Mouse (Mus musculus) midbrain, embryonic 14.5 days (tissue): ENCODE results near the gene Ly6g6f. TPM values are rescaled to one million over a fixed set of nuclear protein-coding genes. Genes with fewer than 3 reads are reported as not detected.

ENCODE experiments used
- ATAC-seq: fragments of 200-750 bp; cut with Nextera tagmentation; 2 replicates; pipeline ENCODE4 v1.8.0; 2017; ENCODE audit warnings: moderate number of reproducible peaks, moderate library complexity; ENCODE audit not compliant: low FRiP score, low TSS enrichment
- DNase-seq: peaks from one replicate; pipeline ENCODE4 v3.0.0-alpha.2; 2015
- H3K27ac ChIP-seq: fragments of 300-500 bp; sonication (generic); replicated peaks from 2 replicates; pipeline ENCODE4 v1.5.1; 2014; ENCODE audit warnings: mild to moderate bottlenecking, low read depth, low read length, moderate library complexity
- H3K27me3 ChIP-seq: fragments of 300-500 bp; sonication (generic); 2 replicates; pipeline ENCODE4 v1.6.1; 2014; ENCODE audit warnings: low read length, control low read depth, mixed read lengths; ENCODE audit not compliant: control insufficient read depth, insufficient read depth
- H3K36me3 ChIP-seq: fragments of 300-500 bp; sonication (generic); 2 replicates; pipeline ENCODE4 v1.6.1; 2014; ENCODE audit warnings: low read length, control low read depth; ENCODE audit not compliant: control insufficient read depth, insufficient read depth
- H3K4me1 ChIP-seq: fragments of 300-500 bp; sonication (generic); 2 replicates; pipeline ENCODE4 v1.6.1; 2014; ENCODE audit warnings: mild to moderate bottlenecking, antibody characterized with exemption, low read length, control low read depth; ENCODE audit not compliant: control insufficient read depth, insufficient read depth
- H3K4me2 ChIP-seq: fragments of 300-500 bp; sonication (generic); 2 replicates; pipeline ENCODE4 v1.6.1; 2014; ENCODE audit warnings: mild to moderate bottlenecking, low read length, moderate library complexity
- H3K4me3 ChIP-seq: fragments of 300-500 bp; sonication (generic); replicated peaks from 2 replicates; pipeline ENCODE4 v1.5.1; 2014; ENCODE audit warnings: low read depth, low read length
- H3K9ac ChIP-seq: fragments of 300-500 bp; sonication (generic); replicated peaks from 2 replicates; pipeline ENCODE4 v1.6.1; 2014; ENCODE audit warnings: mild to moderate bottlenecking, low read length, moderate library complexity
- H3K9me3 ChIP-seq: fragments of 300-500 bp; sonication (generic); 2 replicates; pipeline ENCODE4 v1.6.1; 2016; ENCODE audit warnings: low read length, control low read depth, mixed read lengths; ENCODE audit not compliant: control insufficient read depth
- WGBS: fragments of 180-500 bp; shearing (Covaris S2); extraction: QIAGEN DNeasy Blood & Tissue Kit; methylation state at CpG from one replicate; pipeline ENCODE4 v1.1.7; 2014; 5-methylcytosine and 5-hydroxymethylcytosine counted together
- polyA plus RNA-seq: library from polyadenylated mRNA; unstranded; fragments of >200 nt; fragmentation: Nextera tagmentation; extraction: Ambion mirVana; gene quantifications from 2 replicates; pipeline ENCODE4 v1.2.1, GENCODE M21; 2014

Ly6g6f gene
- polyA plus RNA-seq, 1 experiment from 2014 or later = not detected

- Histone ChIP-seq H3K27ac (no peak within 1 kb of the TSS), H3K9me3 (no peaks in the 10 kb centered on the region), H3K27me3 (no peaks in the 10 kb centered on the region), H3K4me2 (no peak within 1 kb of the TSS), H3K36me3 (peaks cover 58% of the 10 kb centered on the region), H3K9ac (no peak within 1 kb of the TSS), H3K4me3 (no peak within 1 kb of the TSS), H3K4me1 (peaks cover 3% of the 10 kb centered on the region)
- DNase-seq (peak; percentile 21), ATAC-seq (no peak)
- 88% methylated on average over 8 of the region's 8 CpGs for WGBS
Observed at GRCm38 (mm10) chr17:35115046-35116019, 29.9 kb upstream of the Ly6g6f start, which contains the start of gene Ly6g5b. Gene Ly6g5b (minus strand): TSS chr17:35115428.

GRCm38 (mm10) chr17:35111774-35112173 is 26.4 kb upstream of the Ly6g6f start:
- no peak overlapping the region for H3K27ac ChIP-seq
- no peaks in the 10 kb centered on the region for H3K9me3 ChIP-seq
- H3K4me2 ChIP-seq = no peak overlapping the region
- DNase-seq (no peak), ATAC-seq (no peak)
- no peak overlapping the region for H3K9ac ChIP-seq
- no peak overlapping the region for H3K4me3 ChIP-seq
- H3K36me3 ChIP-seq = peaks cover 30% of the 10 kb centered on the region
- no peaks in the 10 kb centered on the region for H3K27me3 ChIP-seq
- 73% methylated on average over 9 of the region's 9 CpGs for WGBS
- H3K4me1 ChIP-seq = no peaks in the 10 kb centered on the region

- WGBS = 82% methylated on average over 6 of the region's 6 CpGs
- ATAC-seq = no peak
Observed at GRCm38 (mm10) chr17:35108097-35108496, 22.7 kb upstream of the Ly6g6f start, which contains the start of gene Ly6g5c. Gene Ly6g5c (plus strand): TSS chr17:35108279.

GRCm38 (mm10) chr17:35106522-35106921 is 21.1 kb upstream of the Ly6g6f start:
- WGBS = 66% methylated on average over 3 of the region's 3 CpGs
- Histone ChIP-seq H3K27me3 (no peaks in the 10 kb centered on the region), H3K9me3 (no peaks in the 10 kb centered on the region), H3K27ac (no peak overlapping the region), H3K4me3 (no peak overlapping the region), H3K9ac (no peak overlapping the region), H3K36me3 (peaks cover 34% of the 10 kb centered on the region), H3K4me1 (0 out of 2 replicates have a peak, but pooled peaks cover 3% of the 10 kb centered on the region), H3K4me2 (peak overlapping the region; percentile 28)
- ATAC-seq (no peak), DNase-seq (peak; percentile 39)

More at GRCm38 (mm10) chr17:35108097-35108496, 22.7 kb upstream of the Ly6g6f start, which contains the start of gene Ly6g5c:
- H3K9me3 ChIP-seq = no peaks in the 10 kb centered on the region
- H3K4me3 ChIP-seq = no peak within 1 kb of the TSS
- no peaks in the 10 kb centered on the region for H3K27me3 ChIP-seq
- no peak within 1 kb of the TSS for H3K4me2 ChIP-seq
- H3K27ac ChIP-seq = no peak within 1 kb of the TSS
- peaks cover 19% of the 10 kb centered on the region for H3K36me3 ChIP-seq
- no peak for DNase-seq
- no peak within 1 kb of the TSS for H3K9ac ChIP-seq
- H3K4me1 ChIP-seq = 0 out of 2 replicates have a peak, but pooled peaks cover 3% of the 10 kb centered on the region

GRCm38 (mm10) chr17:35105740-35106389 is 20.5 kb upstream of the Ly6g6f start:
- Histone ChIP-seq H3K4me2 (peak overlapping the region; percentile 28), H3K4me1 (0 out of 2 replicates have a peak, but pooled peaks cover 3% of the 10 kb centered on the region), H3K27me3 (no peaks in the 10 kb centered on the region), H3K36me3 (peaks cover 41% of the 10 kb centered on the region), H3K27ac (no peak overlapping the region), H3K9ac (peak overlapping the region; percentile 39; the same call in 1 of the 2 replicates), H3K9me3 (no peaks in the 10 kb centered on the region), H3K4me3 (no peak overlapping the region)
- 18% methylated on average over 13 of the region's 13 CpGs for WGBS
- ATAC-seq = no peak
- peak; percentile 70 for DNase-seq

GRCm38 (mm10) chr17:35104754-35105153 is 19.3 kb upstream of the Ly6g6f start:
- no peaks in the 10 kb centered on the region for H3K9me3 ChIP-seq
- 0 out of 2 replicates have a peak, but pooled peaks cover 3% of the 10 kb centered on the region for H3K4me1 ChIP-seq
- no peak overlapping the region for H3K4me3 ChIP-seq
- H3K27me3 ChIP-seq = no peaks in the 10 kb centered on the region
- no peak overlapping the region for H3K27ac ChIP-seq
- no peak for ATAC-seq
- H3K9ac ChIP-seq = no peak overlapping the region
- no peak for DNase-seq
- WGBS = 71% methylated on average over 6 of the region's 6 CpGs
- H3K36me3 ChIP-seq = peaks cover 52% of the 10 kb centered on the region
- H3K4me2 ChIP-seq = no peak overlapping the region

GRCm38 (mm10) chr17:35104079-35104478 is 18.7 kb upstream of the Ly6g6f start:
- no peaks in the 10 kb centered on the region for H3K9me3 ChIP-seq
- H3K4me2 ChIP-seq = no peak overlapping the region
- no peak overlapping the region for H3K4me3 ChIP-seq
- ATAC-seq (no peak), DNase-seq (no peak)
- 0 out of 2 replicates have a peak, but pooled peaks cover 3% of the 10 kb centered on the region for H3K4me1 ChIP-seq
- 93% methylated on average over 7 of the region's 7 CpGs for WGBS
- H3K36me3 ChIP-seq = peaks cover 59% of the 10 kb centered on the region
- H3K27me3 ChIP-seq = no peaks in the 10 kb centered on the region
- no peak overlapping the region for H3K9ac ChIP-seq
- no peak overlapping the region for H3K27ac ChIP-seq

- H3K4me1 ChIP-seq = 0 out of 2 replicates have a peak, but pooled peaks cover 3% of the 10 kb centered on the region
- no peak overlapping the region for H3K9ac ChIP-seq
- H3K4me2 ChIP-seq = no peak overlapping the region
- H3K4me3 ChIP-seq = no peak overlapping the region
- H3K9me3 ChIP-seq = no peaks in the 10 kb centered on the region
- DNase-seq (no peak), ATAC-seq (no peak)
- WGBS = 70% methylated on average over 6 of the region's 6 CpGs
- H3K27me3 ChIP-seq = no peaks in the 10 kb centered on the region
- peaks cover 67% of the 10 kb centered on the region for H3K36me3 ChIP-seq
- H3K27ac ChIP-seq = no peak overlapping the region
Observed at GRCm38 (mm10) chr17:35103221-35103690, 17.8 kb upstream of the Ly6g6f start.
